ENCODE assay signal across 26 mouse cellular contexts in the genomic region with DNA sequence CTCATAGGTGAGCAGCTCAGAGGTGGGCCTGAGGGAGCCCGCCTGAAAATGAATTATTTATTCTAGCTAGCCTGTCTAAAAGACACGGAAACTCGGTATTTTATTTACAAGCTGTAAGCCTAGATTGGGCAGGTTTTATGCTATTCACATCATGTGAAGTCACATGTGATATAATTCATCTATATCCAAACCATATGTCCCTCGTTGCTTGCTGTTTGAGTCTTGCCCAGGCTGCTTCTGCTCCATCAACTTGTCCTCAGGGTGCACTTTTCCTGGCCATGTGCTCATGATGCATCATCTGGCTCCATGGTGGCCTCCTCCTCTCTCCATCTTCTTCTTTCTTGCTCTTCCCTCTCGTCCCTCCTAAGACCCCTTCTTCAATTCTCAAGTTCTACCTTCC. TPM values are rescaled to one million over a fixed set of nuclear protein-coding genes. Genes with fewer than 3 reads are reported as not detected.
DNase-seq lines count a peak whose midpoint lies in the region; ATAC-seq and TF ChIP-seq lines count a peak whose summit lies in the region.
"Had no signal": no experiment of that assay in that cellular context is flagged by ENCODE, and none has a peak within 500 bp of the region (broad histone marks: within the 10 kb centered on the region; RNA-seq: fewer than 3 reads in every experiment).

No protein-coding gene starts in this region.

- no peak for DNase-seq in cerebellum, adult 2 months
- DNase-seq in cerebellum, adult 18-20 months: no peak
- DNase-seq in NIH3T3 (ENCODE audit: low read depth): peak; percentile 6
- no peak for DNase-seq in left cerebral cortex, adult 8-10 months (ENCODE audit: low spot score in 2 of 2)
- DNase-seq: adrenal gland, postnatal 14 days; gastrocnemius, adult 2 months; gastrocnemius, postnatal 25 days had no signal

- TF ChIP-seq POLR2A in cerebellum, adult 2 months (IDR thresholded peaks at IDR 0.05; ENCODE audit: borderline replicate concordance, insufficient read depth, low read length): no peak

- H3K27me3 ChIP-seq in cerebellum, adult 2 months (ENCODE audit: control insufficient read depth, insufficient read depth, low read length): no peaks in the 10 kb centered on the region
- no peaks in the 10 kb centered on the region for H3K27me3 ChIP-seq in hindbrain, embryonic 13.5 days
- no peaks in the 10 kb centered on the region for H3K27me3 ChIP-seq in hindbrain, embryonic 12.5 days
- H3K27me3 ChIP-seq in midbrain, embryonic 12.5 days: no peaks in the 10 kb centered on the region
- no peaks in the 10 kb centered on the region for H3K27me3 ChIP-seq in midbrain, embryonic 16.5 days (ENCODE audit: control insufficient read depth, insufficient read depth, low read depth, low read length)
- H3K27me3 ChIP-seq: embryonic facial prominence, embryonic 13.5 days; forebrain, embryonic 13.5 days; heart, embryonic 12.5 days; Patski had no signal

- H3K4me2 ChIP-seq in hindbrain, embryonic 13.5 days: no peak overlapping the region
- H3K4me2 ChIP-seq in hindbrain, embryonic 12.5 days (replicated peaks): no peak overlapping the region
- H3K4me2 ChIP-seq in midbrain, embryonic 12.5 days (replicated peaks): no peak overlapping the region
- no peak overlapping the region for H3K4me2 ChIP-seq in midbrain, embryonic 16.5 days (ENCODE audit: low read length)
- H3K4me2 ChIP-seq: embryonic facial prominence, embryonic 13.5 days; forebrain, embryonic 13.5 days; heart, embryonic 12.5 days had no signal

- H3K9ac ChIP-seq in hindbrain, embryonic 13.5 days: no peak overlapping the region
- no peak overlapping the region for H3K9ac ChIP-seq in hindbrain, embryonic 12.5 days
- H3K9ac ChIP-seq in midbrain, embryonic 12.5 days (replicated peaks): no peak overlapping the region
- no peak overlapping the region for H3K9ac ChIP-seq in midbrain, embryonic 16.5 days (ENCODE audit: low read depth, low read length)
- H3K9ac ChIP-seq: embryonic facial prominence, embryonic 13.5 days; forebrain, embryonic 13.5 days; heart, embryonic 12.5 days had no signal

- 0 out of 2 replicates have a peak, but pooled peaks have one; percentile 6 for ATAC-seq in hindbrain, embryonic 13.5 days (ENCODE audit: low FRiP score)
- ATAC-seq in hindbrain, embryonic 12.5 days (ENCODE audit: low FRiP score): no peak
- ATAC-seq in midbrain, embryonic 12.5 days (ENCODE audit: low FRiP score, low read depth): 0 out of 2 replicates have a peak, but pooled peaks have one; percentile 38
- ATAC-seq in midbrain, embryonic 16.5 days: no peak
- ATAC-seq: activated CD4-positive, CD25-positive, alpha-beta regulatory T cell, adult 4 months; inflammation-experienced regulatory T-cells, adult 6 months; intestine, postnatal 0 days; Patski had no signal

- no peaks in the 10 kb centered on the region for H3K36me3 ChIP-seq in hindbrain, embryonic 13.5 days
- H3K36me3 ChIP-seq in hindbrain, embryonic 12.5 days: no peaks in the 10 kb centered on the region
- H3K36me3 ChIP-seq in midbrain, embryonic 12.5 days: no peaks in the 10 kb centered on the region
- no peaks in the 10 kb centered on the region for H3K36me3 ChIP-seq in midbrain, embryonic 16.5 days (ENCODE audit: control insufficient read depth, insufficient read depth, low read length)
- H3K36me3 ChIP-seq: embryonic facial prominence, embryonic 13.5 days; heart, embryonic 12.5 days; hindbrain, embryonic 10.5 days had no signal

- no peaks in the 10 kb centered on the region for H3K9me3 ChIP-seq in hindbrain, embryonic 13.5 days
- H3K9me3 ChIP-seq in hindbrain, embryonic 12.5 days (replicated peaks): no peaks in the 10 kb centered on the region
- H3K9me3 ChIP-seq in midbrain, embryonic 12.5 days: no peaks in the 10 kb centered on the region
- no peaks in the 10 kb centered on the region for H3K9me3 ChIP-seq in midbrain, embryonic 16.5 days (replicated peaks; ENCODE audit: control insufficient read depth, low read length, poor library complexity, severe bottlenecking)
- H3K9me3 ChIP-seq: embryonic facial prominence, embryonic 13.5 days; forebrain, embryonic 13.5 days; heart, embryonic 12.5 days; hindbrain, embryonic 10.5 days had no signal

- WGBS in cerebellum, adult 2 months: 48% methylated on average over 5 of the region's 5 CpGs
- WGBS in hindbrain, embryonic 13.5 days: 83% methylated on average over 5 of the region's 5 CpGs
- WGBS in hindbrain, embryonic 12.5 days: 84% methylated on average over 5 of the region's 5 CpGs
- WGBS in midbrain, embryonic 12.5 days: 76% methylated on average over 5 of the region's 5 CpGs
- WGBS in midbrain, embryonic 16.5 days: 83% methylated on average over 5 of the region's 5 CpGs

- peak overlapping the region; percentile 95 for H3K27ac ChIP-seq in cerebellum, adult 2 months (ENCODE audit: insufficient read depth, low read length)
- H3K27ac ChIP-seq in hindbrain, embryonic 13.5 days: no peak overlapping the region
- H3K27ac ChIP-seq in hindbrain, embryonic 12.5 days: no peak overlapping the region
- no peak overlapping the region for H3K27ac ChIP-seq in midbrain, embryonic 12.5 days (replicated peaks)
- no peak overlapping the region for H3K27ac ChIP-seq in midbrain, embryonic 16.5 days (ENCODE audit: low read length)
- H3K27ac ChIP-seq: embryonic facial prominence, embryonic 13.5 days; forebrain, embryonic 13.5 days; gastrocnemius, adult 2 months; hindbrain, embryonic 10.5 days had no signal

- peaks cover 53% of the 10 kb centered on the region for H3K4me1 ChIP-seq in cerebellum, adult 2 months (ENCODE audit: control insufficient read depth, insufficient read depth, low read length)
- peaks cover 17% of the 10 kb centered on the region for H3K4me1 ChIP-seq in hindbrain, embryonic 13.5 days (replicated peaks)
- H3K4me1 ChIP-seq in hindbrain, embryonic 12.5 days: no peaks in the 10 kb centered on the region
- H3K4me1 ChIP-seq in midbrain, embryonic 12.5 days: no peaks in the 10 kb centered on the region
- no peaks in the 10 kb centered on the region for H3K4me1 ChIP-seq in midbrain, embryonic 16.5 days (ENCODE audit: control insufficient read depth, insufficient read depth, low read length)
- H3K4me1 ChIP-seq: embryonic facial prominence, embryonic 13.5 days; heart, embryonic 12.5 days had no signal

- no peak overlapping the region for H3K4me3 ChIP-seq in cerebellum, adult 2 months (replicated peaks; ENCODE audit: insufficient read depth, low read depth, low read length)
- no peak overlapping the region for H3K4me3 ChIP-seq in hindbrain, embryonic 13.5 days
- no peak overlapping the region for H3K4me3 ChIP-seq in hindbrain, embryonic 12.5 days
- no peak overlapping the region for H3K4me3 ChIP-seq in midbrain, embryonic 12.5 days
- no peak overlapping the region for H3K4me3 ChIP-seq in midbrain, embryonic 16.5 days (ENCODE audit: low read depth, low read length)
- H3K4me3 ChIP-seq: embryonic facial prominence, embryonic 13.5 days; forebrain, embryonic 13.5 days; gastrocnemius, adult 2 months; heart, embryonic 12.5 days; hindbrain, embryonic 10.5 days had no signal

- TF ChIP-seq CTCF in cerebellum, adult 2 months (IDR thresholded peaks at IDR 0.05; ENCODE audit: borderline replicate concordance, insufficient read depth, low read depth, low read length): no peak

RNA-seq across cellular contexts. Expression of a gene that starts 53.0 kb away (rescaled TPM):
- polyA plus RNA-seq in cerebellum, adult 2 months (2012; rRNA removed): not detected in 2 replicates
- not detected in 2 replicates for polyA plus RNA-seq in hindbrain, embryonic 13.5 days (2015; fragmentation: Nextera tagmentation; extraction: Ambion mirVana)
- not detected in 2 replicates for polyA plus RNA-seq in hindbrain, embryonic 12.5 days (2016; fragmentation: Nextera tagmentation; extraction: Ambion mirVana)
- not detected in 2 replicates for polyA plus RNA-seq in midbrain, embryonic 12.5 days (2016; fragmentation: Nextera tagmentation; extraction: Ambion mirVana)
- polyA plus RNA-seq in midbrain, embryonic 16.5 days (2015; fragmentation: Nextera tagmentation; extraction: Ambion mirVana): not detected in 2 replicates
- total RNA-seq in left cerebral cortex, adult 8-10 months (2022): not detected
- total RNA-seq: adrenal gland, adult 18-20 months; adrenal gland, postnatal 14 days; gastrocnemius, adult 2 months; gastrocnemius, postnatal 25 days; granulocyte monocyte progenitor cell, adult 5-6 weeks; heart, adult 8-10 months; heart, postnatal 25 days; MEL had no signal
- polyA plus RNA-seq: activated CD4-positive, CD25-positive, alpha-beta regulatory T cell, adult 4 months; C2C12; embryonic facial prominence, embryonic 13.5 days; forebrain, embryonic 13.5 days; heart, embryonic 12.5 days; heart, embryonic 16.5 days; hindbrain, embryonic 10.5 days; inflammation-experienced regulatory T-cells, adult 6 months; intestine, postnatal 0 days; Patski had no signal

Comparison
In these comparisons a context has a peak if more than half of its experiments do, and no peak if none do; other contexts are left out.
1. ATAC-seq: peak in hindbrain, embryonic 13.5 days (single experiment) and midbrain, embryonic 12.5 days (single experiment); none in hindbrain, embryonic 12.5 days (single experiment) and midbrain, embryonic 16.5 days (single experiment).